Mouse (Mus musculus) left cerebral cortex, adult 9 months (tissue): Measurements from ENCODE around the gene Slc17a5.

Experiments
- DNase-seq, 2 experiments: peaks; one replicate each; pipeline ENCODE4 v3.0.0; 2022; ENCODE audit warnings: low spot score in 2 of 2

The Slc17a5 gene

GRCm38 (mm10) chr9:78587914-78588313, at the start of gene Slc17a5:
Gene Slc17a5, minus strand, starts transcription at chr9:78588041.
- DNase-seq = peak; percentile 79 to 94

GRCm38 (mm10) chr9:78633976-78634375, 46.1 kb upstream of the Slc17a5 start:
- DNase-seq = no peak

- DNase-seq = no peak
These were observed 44.1 kb upstream of the Slc17a5 start for GRCm38 (mm10) chr9:78631755-78632434.

GRCm38 (mm10) chr9:78629991-78630390, 42.1 kb upstream of the Slc17a5 start:
- DNase-seq = no peak

- peak; percentile 25 to 32 for DNase-seq
These were observed 35.5 kb upstream of the Slc17a5 start for GRCm38 (mm10) chr9:78623301-78623747.

GRCm38 (mm10) chr9:78619285-78619684, 31.4 kb upstream of the Slc17a5 start:
- DNase-seq = no peak

- no peak for DNase-seq
These were observed 27.7 kb upstream of the Slc17a5 start, which contains the start of gene Cd109 for GRCm38 (mm10) chr9:78615401-78616021. Gene Cd109, plus strand, starts transcription at chr9:78615546.

- DNase-seq = no peak
These were observed 26.4 kb upstream of the Slc17a5 start for GRCm38 (mm10) chr9:78614201-78614600.

GRCm38 (mm10) chr9:78601046-78601730, 13.3 kb upstream of the Slc17a5 start:
- DNase-seq = no peak

- no peak for DNase-seq
These were observed 12.1 kb upstream of the Slc17a5 start for GRCm38 (mm10) chr9:78599927-78600326.

- peak in 1 of 2 experiments; percentile 67 for DNase-seq
These were observed 9.0 kb upstream of the Slc17a5 start for GRCm38 (mm10) chr9:78596834-78597233.

- no peak for DNase-seq
These were observed 8.1 kb upstream of the Slc17a5 start for GRCm38 (mm10) chr9:78595769-78596555.

GRCm38 (mm10) chr9:78595257-78595656, 7.4 kb upstream of the Slc17a5 start:
- DNase-seq = no peak

GRCm38 (mm10) chr9:78590471-78590870, 2.6 kb upstream of the Slc17a5 start:
- DNase-seq = no peak

- peak in 1 of 2 experiments; percentile 25 for DNase-seq
These were observed 681 bp upstream of the Slc17a5 start for GRCm38 (mm10) chr9:78588411-78589033.

- DNase-seq = no peak
These were observed 490 bp downstream of the Slc17a5 start for GRCm38 (mm10) chr9:78587218-78587883.

GRCm38 (mm10) chr9:78579644-78580396, 8.0 kb downstream of the Slc17a5 start:
- no peak for DNase-seq

GRCm38 (mm10) chr9:78578824-78579223, 9.0 kb downstream of the Slc17a5 start:
- no peak for DNase-seq

GRCm38 (mm10) chr9:78576466-78576865, 11.4 kb downstream of the Slc17a5 start:
- DNase-seq = no peak

- DNase-seq = no peak
These were observed 17.9 kb downstream of the Slc17a5 start for GRCm38 (mm10) chr9:78569934-78570333.
